ENCODE assay signal across 8 mouse cellular contexts in genomic region chr6:135197446-135197845, GRCm38 (mm10). TPM values are rescaled to one million over a fixed set of nuclear protein-coding genes. Genes with fewer than 3 reads are reported as not detected.
DNase-seq lines count a peak whose midpoint lies in the region; ATAC-seq and TF ChIP-seq lines count a peak whose summit lies in the region.

No protein-coding gene starts in this region.

- H3K4me3 ChIP-seq in heart, embryonic 10.5 days = peak overlapping the region; percentile 97
- H3K4me3 ChIP-seq in forebrain, embryonic 12.5 days (replicated peaks) = peak overlapping the region; percentile 71
- peak overlapping the region; percentile 84 to 96 for H3K4me3 ChIP-seq in liver, embryonic 14.5 days (ENCODE audit: insufficient read depth in 1 of 2, low read depth in 2 of 2, low read length in 2 of 2)

- H3K36me3 ChIP-seq in heart, embryonic 10.5 days = no peaks in the 10 kb centered on the region
- H3K36me3 ChIP-seq in forebrain, embryonic 12.5 days (replicated peaks) = no peaks in the 10 kb centered on the region
- H3K36me3 ChIP-seq in liver, embryonic 14.5 days (replicated peaks; ENCODE audit: control insufficient read depth, insufficient read depth, low read depth) = peaks cover 12% of the 10 kb centered on the region

- TF ChIP-seq CTCF in liver, embryonic 14.5 days (IDR thresholded peaks at IDR 0.05; ENCODE audit: low read depth) = no peak

- no peak for DNase-seq in heart, embryonic 10.5 days (ENCODE audit: low spot score)
- DNase-seq in heart, postnatal 4 days = no peak
- DNase-seq in CD4-positive helper T cell, adult 2 months (ENCODE audit: low read depth, low spot score) = peak; percentile 10
- no peak for DNase-seq in liver, embryonic 14.5 days (ENCODE audit: low read depth in 3 of 3, low spot score in 3 of 3)
- DNase-seq in right cerebral cortex, postnatal 10 days (ENCODE audit: low spot score in 2 of 2) = no peak
- no peak for DNase-seq in yolk sac, embryonic 10.5 days (ENCODE audit: low spot score)
- no peak for DNase-seq in Muller cell, postnatal 12 days (ENCODE audit: inconsistent ontology term)

- 24% methylated on average over 7 of the region's 7 CpGs for WGBS in heart, embryonic 10.5 days
- WGBS in forebrain, embryonic 12.5 days = 21% methylated on average over 7 of the region's 7 CpGs
- WGBS in liver, embryonic 14.5 days (ENCODE audit: insufficient replicate concordance) = 7% methylated on average over 7 of the region's 7 CpGs

- H3K9ac ChIP-seq in forebrain, embryonic 12.5 days = peak overlapping the region; percentile 76
- peak overlapping the region; percentile 93 for H3K9ac ChIP-seq in liver, embryonic 14.5 days (replicated peaks)

- no peak for TF ChIP-seq EP300 in liver, embryonic 14.5 days (IDR thresholded peaks at IDR 0.05; ENCODE audit: low read depth)

- ATAC-seq in forebrain, embryonic 12.5 days (ENCODE audit: low FRiP score) = no peak
- ATAC-seq in liver, embryonic 14.5 days (ENCODE audit: insufficient read depth) = peak; percentile 7; the same call in 1 of the 2 replicates

- peak overlapping the region; percentile 90 for H3K4me2 ChIP-seq in forebrain, embryonic 12.5 days
- H3K4me2 ChIP-seq in liver, embryonic 14.5 days (ENCODE audit: low read depth) = peak overlapping the region; percentile 84

- peaks cover 14% of the 10 kb centered on the region; the same call in 1 of the 2 replicates for H3K27me3 ChIP-seq in heart, embryonic 10.5 days (ENCODE audit: insufficient read depth, poor library complexity, severe bottlenecking)
- H3K27me3 ChIP-seq in forebrain, embryonic 12.5 days = peaks cover 6% of the 10 kb centered on the region
- H3K27me3 ChIP-seq in liver, embryonic 14.5 days (ENCODE audit: control insufficient read depth, insufficient read depth, low read length) = no peaks in the 10 kb centered on the region

- peak overlapping the region; percentile 94 for H3K27ac ChIP-seq in heart, embryonic 10.5 days
- H3K27ac ChIP-seq in forebrain, embryonic 12.5 days = no peak overlapping the region
- H3K27ac ChIP-seq in liver, embryonic 14.5 days = peak overlapping the region; percentile 94

- H3K9me3 ChIP-seq in heart, embryonic 10.5 days = no peaks in the 10 kb centered on the region
- no peaks in the 10 kb centered on the region for H3K9me3 ChIP-seq in forebrain, embryonic 12.5 days
- H3K9me3 ChIP-seq in liver, embryonic 14.5 days (ENCODE audit: control insufficient read depth, low read length) = no peaks in the 10 kb centered on the region

- H3K4me1 ChIP-seq in heart, embryonic 10.5 days = peaks cover 20% of the 10 kb centered on the region
- peaks cover 16% of the 10 kb centered on the region for H3K4me1 ChIP-seq in forebrain, embryonic 12.5 days
- peaks cover 28 to 38% of the 10 kb centered on the region in 2 experiments for H3K4me1 ChIP-seq in liver, embryonic 14.5 days (replicated peaks; ENCODE audit: control insufficient read depth in 2 of 2, insufficient read depth in 2 of 2, low read length in 1 of 2)

RNA-seq across cellular contexts. Expression of gene Fam234b, which starts 0.3 kb away (rescaled TPM):
- 9.8 and 11.6 TPM in 2 replicates for polyA plus RNA-seq in heart, embryonic 10.5 days (2016; fragmentation: Nextera tagmentation; extraction: Ambion mirVana)
- 1 to 10 TPM; 7.2 to 8.0 TPM for total RNA-seq in heart, postnatal 4 days (2021)
- 48.8 and 52.2 TPM in 2 replicates for polyA plus RNA-seq in forebrain, embryonic 12.5 days (2016; fragmentation: Nextera tagmentation; extraction: Ambion mirVana)
- polyA plus RNA-seq in liver, embryonic 14.5 days (2012; rRNA removed) = 18.7 and 19.1 TPM in 2 replicates
- polyA plus RNA-seq in liver, embryonic 14.5 days (2014; fragmentation: Nextera tagmentation; extraction: Ambion mirVana) = 27.8 and 34.9 TPM in 2 replicates

RNA-seq across cellular contexts. Expression of gene Hebp1, which starts 0.4 kb away (rescaled TPM):
- polyA plus RNA-seq in heart, embryonic 10.5 days (2016; fragmentation: Nextera tagmentation; extraction: Ambion mirVana) = 20.7 and 21.2 TPM in 2 replicates
- 10 to 100 TPM; 45.0 to 59.6 TPM for total RNA-seq in heart, postnatal 4 days (2021)
- polyA plus RNA-seq in forebrain, embryonic 12.5 days (2016; fragmentation: Nextera tagmentation; extraction: Ambion mirVana) = 2.8 and 3.6 TPM in 2 replicates
- polyA plus RNA-seq in liver, embryonic 14.5 days (2012; rRNA removed) = 127 and 198 TPM in 2 replicates
- 60.1 and 70.2 TPM in 2 replicates for polyA plus RNA-seq in liver, embryonic 14.5 days (2014; fragmentation: Nextera tagmentation; extraction: Ambion mirVana)

RNA-seq across cellular contexts. Expression of gene Gsg1, which starts 56.7 kb away (rescaled TPM):
- 0.47 and 3.9 TPM in 2 replicates for polyA plus RNA-seq in heart, embryonic 10.5 days (2016; fragmentation: Nextera tagmentation; extraction: Ambion mirVana)
- total RNA-seq in heart, postnatal 4 days (2021) = under 1 TPM; 0.81 to 0.88 TPM
- polyA plus RNA-seq in forebrain, embryonic 12.5 days (2016; fragmentation: Nextera tagmentation; extraction: Ambion mirVana) = 0.49 and 0.69 TPM in 2 replicates
- 0.08 and 0.13 TPM in 2 replicates for polyA plus RNA-seq in liver, embryonic 14.5 days (2012; rRNA removed)
- polyA plus RNA-seq in liver, embryonic 14.5 days (2014; fragmentation: Nextera tagmentation; extraction: Ambion mirVana) = not detected in 2 replicates
